Mouse (Mus musculus) kidney, embryonic 16.5 days (tissue): ENCODE measurements around the gene Calm4. TPM values are rescaled to one million over a fixed set of nuclear protein-coding genes. Genes with fewer than 3 reads are reported as not detected.
"Not testable (repeated sequence)": the region's sequence is repeated elsewhere in the genome, so short reads cannot be mapped to it uniquely, and the experiment has no call there.

ENCODE experiments used
- ATAC-seq: fragments of 200-750 bp; cut with Nextera tagmentation; 2 replicates; pipeline ENCODE4 v1.8.0; 2017; ENCODE audit warnings: moderate TSS enrichment; ENCODE audit not compliant: low FRiP score, low TSS enrichment
- H3K27ac ChIP-seq: fragments of 300-500 bp; sonication (generic); 2 replicates; pipeline ENCODE4 v1.5.1; 2014; ENCODE audit warnings: low read length
- H3K27me3 ChIP-seq: fragments of 300-500 bp; sonication (generic); 2 replicates; pipeline ENCODE4 v1.6.1; 2014; ENCODE audit warnings: low read length, control low read depth, mixed read lengths; ENCODE audit not compliant: insufficient read depth
- H3K36me3 ChIP-seq: fragments of 300-500 bp; sonication (generic); 2 replicates; pipeline ENCODE4 v1.6.1; 2014; ENCODE audit warnings: low read length, control low read depth, mixed read lengths; ENCODE audit not compliant: insufficient read depth
- H3K4me1 ChIP-seq: fragments of 300-500 bp; sonication (generic); 2 replicates; pipeline ENCODE4 v1.6.1; 2014; ENCODE audit warnings: low read length, control low read depth, mixed read lengths; ENCODE audit not compliant: insufficient read depth
- H3K4me2 ChIP-seq: fragments of 300-500 bp; sonication (generic); replicated peaks from 2 replicates; pipeline ENCODE4 v1.6.1; 2014; ENCODE audit warnings: low read depth, low read length
- H3K4me3 ChIP-seq: fragments of 300-500 bp; sonication (generic); 2 replicates; pipeline ENCODE4 v1.5.1; 2014; ENCODE audit warnings: mild to moderate bottlenecking, low read length
- H3K9ac ChIP-seq: fragments of 300-500 bp; sonication (generic); replicated peaks from 2 replicates; pipeline ENCODE4 v1.6.1; 2014; ENCODE audit warnings: low read length
- H3K9me3 ChIP-seq: fragments of 300-500 bp; sonication (generic); 2 replicates; pipeline ENCODE4 v1.6.1; 2016; ENCODE audit warnings: low read length, control low read depth
- WGBS: fragments of 180-500 bp; shearing (Covaris S2); extraction: QIAGEN DNeasy Blood & Tissue Kit; methylation state at CpG from one replicate; pipeline ENCODE4 v1.1.7; 2014; 5-methylcytosine and 5-hydroxymethylcytosine counted together
- polyA plus RNA-seq: library from polyadenylated mRNA; unstranded; fragments of >200 nt; fragmentation: Nextera tagmentation; extraction: Ambion mirVana; gene quantifications from 2 replicates; pipeline ENCODE4 v1.2.1, GENCODE M21; 2015

Gene Calm4
- polyA plus RNA-seq, 1 experiment from 2014 or later = not detected

DNA sequence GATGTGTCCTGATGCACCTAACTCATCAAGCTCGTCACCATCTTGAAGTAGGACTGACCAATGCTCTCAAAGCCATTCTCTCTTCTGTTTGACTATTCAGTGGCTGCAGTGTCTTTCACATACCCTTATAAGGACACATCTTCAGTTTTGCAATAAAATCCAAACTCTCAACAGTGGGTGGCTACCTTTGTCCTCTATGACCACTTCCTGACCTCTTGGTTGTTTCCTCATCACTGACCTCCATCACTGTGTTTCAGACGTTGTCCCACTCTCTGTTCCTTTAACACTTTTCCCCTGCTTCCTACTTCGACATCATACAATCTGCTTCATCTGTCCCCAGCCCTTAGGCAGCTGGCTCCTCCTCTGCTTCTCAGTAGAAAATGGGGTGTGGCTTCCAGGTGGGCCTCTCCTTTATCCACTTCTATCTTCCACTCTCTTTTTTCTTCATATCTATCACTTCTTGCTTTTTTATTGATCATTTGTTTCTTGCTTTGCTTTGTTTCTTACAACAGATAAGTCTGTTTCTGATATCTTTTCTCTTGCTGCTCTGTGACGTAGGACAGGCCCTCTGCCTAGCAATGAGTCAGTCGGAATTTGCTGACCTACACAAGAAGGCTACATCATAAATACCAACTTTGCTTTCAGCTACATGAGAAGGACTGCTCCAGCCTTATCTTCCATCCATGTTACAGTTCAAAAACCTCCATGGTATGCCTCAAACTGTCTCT lies 19.4 kb upstream of the Calm4 start:
- no peak overlapping the region for H3K9ac ChIP-seq
- H3K4me1 ChIP-seq = no peaks in the 10 kb centered on the region
- no peaks in the 10 kb centered on the region for H3K9me3 ChIP-seq
- H3K27me3 ChIP-seq = no peaks in the 10 kb centered on the region
- H3K4me2 ChIP-seq = no peak overlapping the region
- no peak overlapping the region for H3K4me3 ChIP-seq
- H3K27ac ChIP-seq = no peak overlapping the region
- ATAC-seq = no peak
- H3K36me3 ChIP-seq = no peaks in the 10 kb centered on the region
- 74% methylated on average over 5 of the region's 5 CpGs for WGBS

DNA sequence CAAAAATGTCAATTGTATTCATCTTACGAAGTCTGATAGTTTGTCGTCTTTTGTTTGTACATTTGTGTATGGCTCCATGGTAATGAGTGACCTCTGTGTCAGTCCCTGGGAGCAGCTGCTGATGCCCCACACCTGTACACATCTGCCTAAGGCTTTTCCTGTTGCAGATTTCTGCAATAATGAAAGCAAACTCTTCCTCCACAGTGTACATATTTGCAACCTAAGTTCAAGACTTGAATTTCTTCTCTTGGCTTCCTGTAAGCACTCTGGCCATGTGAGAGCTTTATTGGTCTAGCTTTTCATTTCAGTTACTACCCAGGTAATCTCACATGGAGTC lies 18.8 kb upstream of the Calm4 start:
- no peaks in the 10 kb centered on the region for H3K4me1 ChIP-seq
- no peak overlapping the region for H3K4me3 ChIP-seq
- WGBS = 90% methylated on average over 2 of the region's 2 CpGs
- H3K9ac ChIP-seq = no peak overlapping the region
- no peak for ATAC-seq
- H3K27me3 ChIP-seq = no peaks in the 10 kb centered on the region
- H3K27ac ChIP-seq = no peak overlapping the region
- H3K36me3 ChIP-seq = no peaks in the 10 kb centered on the region
- no peaks in the 10 kb centered on the region for H3K9me3 ChIP-seq
- H3K4me2 ChIP-seq = no peak overlapping the region

GRCm38 (mm10) chr13:3822105-3822504 lies 15.5 kb upstream of the Calm4 start:
- 53% methylated on average over 4 of the region's 4 CpGs for WGBS
- H3K4me1 ChIP-seq = no peaks in the 10 kb centered on the region
- H3K9ac ChIP-seq = no peak overlapping the region
- no peaks in the 10 kb centered on the region for H3K9me3 ChIP-seq
- no peaks in the 10 kb centered on the region for H3K36me3 ChIP-seq
- no peaks in the 10 kb centered on the region for H3K27me3 ChIP-seq
- H3K4me3 ChIP-seq = no peak overlapping the region
- ATAC-seq = peak; percentile 35; the same call in 1 of the 2 replicates
- no peak overlapping the region for H3K4me2 ChIP-seq
- no peak overlapping the region for H3K27ac ChIP-seq

DNA sequence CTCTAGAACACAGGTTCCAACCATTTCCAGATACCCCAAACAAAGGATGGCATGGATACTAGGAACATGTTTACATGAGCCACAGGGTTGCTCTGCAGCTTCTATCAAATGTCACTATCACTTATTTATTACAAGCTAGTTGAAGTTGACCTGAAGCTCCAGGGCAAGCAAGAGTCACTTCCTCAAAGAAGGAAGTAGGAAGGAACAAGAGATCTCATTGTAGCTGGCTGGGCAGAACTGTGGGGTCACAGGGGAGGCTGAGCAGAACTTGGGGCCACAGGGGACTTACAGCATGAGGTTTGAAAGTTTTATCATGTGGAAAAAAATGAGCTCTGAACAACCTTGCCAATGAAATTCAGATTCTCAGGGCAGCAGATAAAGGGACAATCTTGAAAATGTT lies 11.8 kb upstream of the Calm4 start:
- no peaks in the 10 kb centered on the region for H3K9me3 ChIP-seq
- H3K4me1 ChIP-seq = no peaks in the 10 kb centered on the region
- no peaks in the 10 kb centered on the region for H3K27me3 ChIP-seq
- ATAC-seq = no peak
- no peak overlapping the region for H3K4me3 ChIP-seq
- H3K27ac ChIP-seq = no peak overlapping the region
- H3K36me3 ChIP-seq = no peaks in the 10 kb centered on the region
- no peak overlapping the region for H3K9ac ChIP-seq
- no peak overlapping the region for H3K4me2 ChIP-seq

DNA sequence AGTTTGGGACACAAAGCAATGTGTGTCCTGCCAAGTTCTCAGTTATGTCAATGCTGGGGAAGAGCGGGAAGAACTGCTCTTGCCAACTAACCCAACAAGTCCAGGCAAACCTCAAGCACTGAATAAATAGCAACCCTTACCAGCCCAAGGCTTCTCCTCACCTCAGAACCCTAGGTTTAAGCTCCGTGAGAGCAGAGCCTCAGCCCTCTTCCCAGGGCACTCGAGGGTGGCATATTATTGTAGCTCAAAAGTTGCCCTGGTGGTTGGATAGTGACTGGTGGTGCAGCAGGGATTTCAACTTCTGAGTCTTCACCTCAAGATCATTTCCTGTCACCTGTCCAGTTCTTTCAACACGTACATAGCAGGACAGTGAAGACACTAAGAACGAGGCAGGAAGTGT lies 6.0 kb upstream of the Calm4 start:
- WGBS = 82% methylated on average over 5 of the region's 5 CpGs
- Histone ChIP-seq H3K9me3 (no peaks in the 10 kb centered on the region), H3K4me3 (no peak overlapping the region), H3K27ac (no peak overlapping the region), H3K27me3 (no peaks in the 10 kb centered on the region), H3K4me1 (no peaks in the 10 kb centered on the region), H3K4me2 (no peak overlapping the region), H3K9ac (no peak overlapping the region), H3K36me3 (no peaks in the 10 kb centered on the region)
- no peak for ATAC-seq

DNA sequence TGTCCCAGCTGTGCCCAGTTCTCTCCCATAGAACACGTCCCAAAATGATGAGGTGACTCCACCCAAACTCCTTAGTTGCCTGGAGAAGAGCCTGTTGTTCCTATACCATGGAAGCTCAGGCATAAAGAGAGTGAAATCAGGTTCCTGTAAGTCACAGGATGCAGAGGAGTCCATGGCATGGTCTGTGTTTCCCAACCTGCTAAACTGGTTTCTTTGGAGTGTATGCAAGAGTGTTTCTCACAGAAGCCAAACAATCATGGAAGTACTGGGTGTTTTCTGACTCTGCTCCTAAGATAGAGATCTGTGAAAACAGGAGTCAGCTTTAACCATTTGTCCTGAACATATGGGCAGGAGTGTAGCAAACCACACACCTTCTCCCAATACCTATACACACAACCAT lies 5.6 kb upstream of the Calm4 start:
- ATAC-seq = no peak
- H3K36me3 ChIP-seq = no peaks in the 10 kb centered on the region
- H3K4me3 ChIP-seq = no peak overlapping the region
- no peak overlapping the region for H3K4me2 ChIP-seq
- no peaks in the 10 kb centered on the region for H3K4me1 ChIP-seq
- no peak overlapping the region for H3K9ac ChIP-seq
- no peaks in the 10 kb centered on the region for H3K27me3 ChIP-seq
- no peak overlapping the region for H3K27ac ChIP-seq
- H3K9me3 ChIP-seq = no peaks in the 10 kb centered on the region
- WGBS = 50% methylated on average over 1 of the region's 1 CpGs

DNA sequence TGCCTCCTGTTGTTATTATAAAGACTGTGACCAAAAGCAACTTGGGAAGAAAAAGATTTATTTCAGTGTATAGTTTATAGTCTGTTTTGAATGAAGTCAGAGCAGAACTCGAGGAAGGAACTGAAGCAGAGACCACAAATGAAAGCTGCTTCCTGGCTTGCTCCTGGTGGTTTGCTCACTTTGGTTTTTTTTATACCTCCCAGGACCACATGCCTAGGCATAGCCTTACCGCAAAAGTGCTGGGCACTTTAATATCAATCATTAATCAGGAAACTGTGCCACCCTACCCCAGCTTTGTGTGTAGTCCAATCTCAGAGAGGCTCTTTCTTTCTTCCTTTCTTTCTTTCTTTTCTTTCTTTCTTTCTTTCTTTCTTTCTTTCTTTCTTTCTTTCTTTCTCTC lies 5.1 kb upstream of the Calm4 start:
- no peaks in the 10 kb centered on the region for H3K27me3 ChIP-seq
- no peak overlapping the region for H3K4me2 ChIP-seq
- no peak overlapping the region for H3K27ac ChIP-seq
- WGBS = 28% methylated on average over 2 of the region's 2 CpGs
- H3K4me3 ChIP-seq = no peak overlapping the region
- H3K9ac ChIP-seq = no peak overlapping the region
- no peaks in the 10 kb centered on the region for H3K36me3 ChIP-seq
- H3K9me3 ChIP-seq = no peaks in the 10 kb centered on the region
- H3K4me1 ChIP-seq = no peaks in the 10 kb centered on the region
- ATAC-seq = peak; percentile 63; the same call in 1 of the 2 replicates

DNA sequence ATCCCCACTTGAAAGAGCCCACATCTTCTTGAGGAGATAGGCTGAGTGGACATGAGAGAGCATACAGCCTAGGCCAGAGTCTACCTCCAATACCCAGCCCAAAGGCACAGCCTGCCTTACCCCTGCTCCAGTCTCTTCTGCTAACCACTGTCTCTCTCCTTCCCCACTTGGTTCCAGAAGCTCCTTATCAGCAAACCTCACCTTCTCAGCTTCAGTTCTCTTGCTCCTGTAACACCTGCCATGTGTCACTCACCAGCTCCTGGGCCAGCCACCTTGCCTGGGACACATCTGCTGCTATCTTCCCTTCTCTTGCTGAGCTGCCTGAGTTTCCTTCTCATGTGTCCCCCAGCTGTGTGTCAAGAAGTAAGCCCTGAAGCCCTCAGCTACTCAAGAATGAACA lies 3.9 kb upstream of the Calm4 start:
- ATAC-seq, H3K4me1 ChIP-seq, H3K4me3 ChIP-seq, H3K27me3 ChIP-seq, H3K4me2 ChIP-seq, H3K27ac ChIP-seq, H3K9ac ChIP-seq, H3K9me3 ChIP-seq, H3K36me3 ChIP-seq: not testable (repeated sequence)

DNA sequence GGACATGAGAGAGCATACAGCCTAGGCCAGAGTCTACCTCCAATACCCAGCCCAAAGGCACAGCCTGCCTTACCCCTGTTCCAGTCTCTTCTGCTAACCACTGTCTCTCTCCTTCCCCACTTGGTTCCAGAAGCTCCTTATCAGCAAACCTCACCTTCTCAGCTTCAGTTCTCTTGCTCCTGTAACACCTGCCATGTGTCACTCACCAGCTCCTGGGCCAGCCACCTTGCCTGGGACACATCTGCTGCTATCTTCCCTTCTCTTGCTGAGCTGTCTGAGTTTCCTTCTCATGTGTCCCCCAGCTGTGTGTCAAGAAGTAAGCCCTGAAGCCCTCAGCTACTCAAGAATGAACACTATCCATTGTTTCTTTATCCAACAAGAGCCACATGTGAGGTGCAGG lies 3.1 kb downstream of the Calm4 start:
- not testable (repeated sequence) for H3K36me3 ChIP-seq, H3K27ac ChIP-seq, ATAC-seq, H3K4me3 ChIP-seq, H3K27me3 ChIP-seq, H3K9ac ChIP-seq, H3K9me3 ChIP-seq, H3K4me2 ChIP-seq, H3K4me1 ChIP-seq

GRCm38 (mm10) chr13:3850330-3850729 lies 12.8 kb downstream of the Calm4 start:
- H3K4me1 ChIP-seq = no peaks in the 10 kb centered on the region
- no peaks in the 10 kb centered on the region for H3K27me3 ChIP-seq
- no peak overlapping the region for H3K9ac ChIP-seq
- no peaks in the 10 kb centered on the region for H3K36me3 ChIP-seq
- H3K27ac ChIP-seq = no peak overlapping the region
- no peak overlapping the region for H3K4me3 ChIP-seq
- ATAC-seq = no peak
- no peaks in the 10 kb centered on the region for H3K9me3 ChIP-seq
- no peak overlapping the region for H3K4me2 ChIP-seq
- WGBS = 71% methylated on average over 1 of the region's 1 CpGs
